Mouse (Mus musculus) gastrocnemius, adult 2 months (tissue): Measurements from ENCODE around the gene Arhgef17. TPM values are rescaled to one million over a fixed set of nuclear protein-coding genes. Genes with fewer than 3 reads are reported as not detected.

Source experiments
- DNase-seq: peaks from one replicate; pipeline ENCODE4 v3.0.0; 2022
- H3K27ac ChIP-seq: fragments of 200-600 bp; 2 replicates; pipeline ENCODE4 v1.8.1; 2022; ENCODE audit warnings: mild to moderate bottlenecking
- H3K4me3 ChIP-seq: fragments of 200-600 bp; 2 replicates; pipeline ENCODE4 v1.8.1; 2022; ENCODE audit warnings: mild to moderate bottlenecking, moderate library complexity
- CTCF ChIP-seq: fragments of 200-600 bp; IDR thresholded peaks from 2 replicates; pipeline ENCODE4 v1.8.1; 2022; ENCODE audit warnings: antibody characterized with exemption, mild to moderate bottlenecking, moderate library complexity
- intact Hi-C: fragments of 180-260 bp; cut with DNase I; formaldehyde crosslinking; loops from one replicate; pipeline ENCODE4 v1.15.1; 2025
- total RNA-seq, 2 experiments: library from RNA; stranded (reverse); gene quantifications; 2 replicates each; pipeline ENCODE4 v1.2.3; 2021

Arhgef17 gene
- total RNA-seq, 2 experiments from 2014 or later = 20.9 to 33.3 TPM

- peak overlapping the region; percentile 28; the same call in 1 of the 2 replicates for H3K27ac ChIP-seq
- intact Hi-C loops = no loop called here
- no peak for TF ChIP-seq CTCF
- H3K4me3 ChIP-seq = no peak overlapping the region
- peak; percentile 32 for DNase-seq
Observed at GRCm38 (mm10) chr7:100845412-100845811, 86.5 kb downstream of the Arhgef17 start.

GRCm38 (mm10) chr7:100845026-100845400 is 86.9 kb downstream of the Arhgef17 start:
- peak; percentile 4 for DNase-seq
- H3K27ac ChIP-seq = peak overlapping the region; percentile 28; the same call in 1 of the 2 replicates
- H3K4me3 ChIP-seq = no peak overlapping the region
- intact Hi-C loops = no loop called here
- no peak for TF ChIP-seq CTCF

GRCm38 (mm10) chr7:100844385-100845025 is 87.4 kb downstream of the Arhgef17 start:
- no peak overlapping the region for H3K27ac ChIP-seq
- TF ChIP-seq CTCF = no peak
- peak; percentile 10 for DNase-seq
- intact Hi-C loops = no loop called here
- H3K4me3 ChIP-seq = no peak overlapping the region

- peak; percentile 8 for DNase-seq
- TF ChIP-seq CTCF = no peak
- no peak overlapping the region for H3K27ac ChIP-seq
- H3K4me3 ChIP-seq = no peak overlapping the region
- intact Hi-C loops = no loop called here
Observed at GRCm38 (mm10) chr7:100843866-100844265, 88.0 kb downstream of the Arhgef17 start.

GRCm38 (mm10) chr7:100842175-100842574 is 89.7 kb downstream of the Arhgef17 start:
- intact Hi-C loops = no loop called here
- TF ChIP-seq CTCF = no peak
- H3K27ac ChIP-seq = no peak overlapping the region

GRCm38 (mm10) chr7:100841608-100842007 is 90.3 kb downstream of the Arhgef17 start:
- no peak overlapping the region for H3K4me3 ChIP-seq
- intact Hi-C loops = no loop called here
- no peak overlapping the region for H3K27ac ChIP-seq
- no peak for TF ChIP-seq CTCF
- no peak for DNase-seq

More at GRCm38 (mm10) chr7:100842175-100842574, 89.7 kb downstream of the Arhgef17 start:
- DNase-seq = no peak
- H3K4me3 ChIP-seq = no peak overlapping the region

GRCm38 (mm10) chr7:100840906-100841305 is 91.0 kb downstream of the Arhgef17 start:
- DNase-seq = no peak

GRCm38 (mm10) chr7:100839632-100840402 is 92.1 kb downstream of the Arhgef17 start:
- H3K4me3 ChIP-seq = no peak overlapping the region
- intact Hi-C loops = loop anchor here (5.0 kb wide), 1 partner anchor 37 kb away; no protein-coding TSS in a partner anchor
- DNase-seq = no peak
- peak overlapping the region; percentile 53 for H3K27ac ChIP-seq
- TF ChIP-seq CTCF = no peak

More at GRCm38 (mm10) chr7:100840906-100841305, 91.0 kb downstream of the Arhgef17 start:
- no peak for TF ChIP-seq CTCF
- peak overlapping the region; percentile 53 for H3K27ac ChIP-seq
- no peak overlapping the region for H3K4me3 ChIP-seq
- intact Hi-C loops = no loop called here

GRCm38 (mm10) chr7:100837701-100838100 is 94.2 kb downstream of the Arhgef17 start:
- Histone ChIP-seq H3K4me3 (no peak overlapping the region), H3K27ac (no peak overlapping the region)
- DNase-seq = no peak
- intact Hi-C loops = loop anchor here (5.0 kb wide), 1 partner anchor 40 kb away; no protein-coding TSS in a partner anchor
- no peak for TF ChIP-seq CTCF

- H3K4me3 ChIP-seq = no peak overlapping the region
- no peak for DNase-seq
- no peak for TF ChIP-seq CTCF
- H3K27ac ChIP-seq = 0 out of 2 replicates have a peak overlapping the region, but pooled peaks have one; percentile 2
- intact Hi-C loops = loop anchor here (5.0 kb wide), 1 partner anchor 41 kb away; no protein-coding TSS in a partner anchor
Observed at GRCm38 (mm10) chr7:100836657-100837056, 95.2 kb downstream of the Arhgef17 start.

GRCm38 (mm10) chr7:100835711-100836110 is 96.2 kb downstream of the Arhgef17 start:
- no peak for TF ChIP-seq CTCF
- DNase-seq = no peak
- Histone ChIP-seq H3K4me3 (no peak overlapping the region), H3K27ac (no peak overlapping the region)
- intact Hi-C loops = loop anchor here (5.0 kb wide), 1 partner anchor 42 kb away; no protein-coding TSS in a partner anchor

- no peak for TF ChIP-seq CTCF
- intact Hi-C loops = loop anchor here (5.0 kb wide), 1 partner anchor 42 kb away; no protein-coding TSS in a partner anchor
- no peak overlapping the region for H3K4me3 ChIP-seq
- no peak for DNase-seq
- no peak overlapping the region for H3K27ac ChIP-seq
Observed at GRCm38 (mm10) chr7:100835168-100835567, 96.7 kb downstream of the Arhgef17 start.

GRCm38 (mm10) chr7:100833859-100834258 is 98.0 kb downstream of the Arhgef17 start:
- intact Hi-C loops = no loop called here
- Histone ChIP-seq H3K27ac (no peak overlapping the region), H3K4me3 (no peak overlapping the region)
- TF ChIP-seq CTCF = no peak
- no peak for DNase-seq
